Mouse (Mus musculus): ENCODE results near the gene Sox9. TPM values are rescaled to one million over a fixed set of nuclear protein-coding genes. Genes with fewer than 3 reads are reported as not detected.
A peak's percentile ranks its signal among the peaks of the same experiment; 100 is the strongest.

Sox9 gene
- polyA plus RNA-seq, 2 experiments = 70.2 to 98.2 TPM

GRCm38 (mm10) chr11:112796379-112796778 lies 14.4 kb downstream of the Sox9 start:
- Histone ChIP-seq H3K36me3 (ENCODE audit: control insufficient read depth, insufficient read depth, low read length) (no peaks in the 10 kb centered on the region), H3K9ac (ENCODE audit: low read depth, low read length, severe bottlenecking) (no peak overlapping the region), H3K9me3 (ENCODE audit: control insufficient read depth, low read length) (no peaks in the 10 kb centered on the region), H3K27me3 (ENCODE audit: control insufficient read depth, insufficient read depth, low read length) (no peaks in the 10 kb centered on the region), H3K4me3 (replicated peaks; ENCODE audit: low read length) (no peak overlapping the region), H3K4me1 (ENCODE audit: control insufficient read depth, insufficient read depth, low read length) (peaks cover 11% of the 10 kb centered on the region), H3K4me2 (replicated peaks; ENCODE audit: low read depth, low read length, severe bottlenecking) (no peak overlapping the region), H3K27ac (replicated peaks; ENCODE audit: low read depth, low read length) (no peak overlapping the region)
- WGBS = 80% methylated on average over 5 of the region's 5 CpGs
- no peak for ATAC-seq (ENCODE audit: low FRiP score, low read depth)
- DNase-seq (ENCODE audit: low spot score) = no peak
- no peak for TF ChIP-seq POLR2A (IDR thresholded peaks at IDR 0.05; ENCODE audit: borderline replicate concordance, extremely low read depth, insufficient read depth, insufficient read length)

GRCm38 (mm10) chr11:112798831-112799382 lies 16.9 kb downstream of the Sox9 start:
- no peak for TF ChIP-seq POLR2A (IDR thresholded peaks at IDR 0.05; ENCODE audit: borderline replicate concordance, extremely low read depth, insufficient read depth, insufficient read length)
- Histone ChIP-seq H3K4me2 (replicated peaks; ENCODE audit: low read depth, low read length, severe bottlenecking) (0 out of 2 replicates have a peak overlapping the region, but pooled peaks have one; percentile 13), H3K36me3 (ENCODE audit: control insufficient read depth, insufficient read depth, low read length) (no peaks in the 10 kb centered on the region), H3K4me1 (ENCODE audit: control insufficient read depth, insufficient read depth, low read length) (peaks cover 11% of the 10 kb centered on the region), H3K27me3 (ENCODE audit: control insufficient read depth, insufficient read depth, low read length) (no peaks in the 10 kb centered on the region), H3K27ac (replicated peaks; ENCODE audit: low read depth, low read length) (no peak overlapping the region), H3K9me3 (ENCODE audit: control insufficient read depth, low read length) (no peaks in the 10 kb centered on the region), H3K4me3 (replicated peaks; ENCODE audit: low read length) (no peak overlapping the region), H3K9ac (ENCODE audit: low read depth, low read length, severe bottlenecking) (no peak overlapping the region)
- DNase-seq (ENCODE audit: low spot score) = peak; percentile 52
- 37% methylated on average over 13 of the region's 13 CpGs for WGBS
- ATAC-seq (ENCODE audit: low FRiP score, low read depth) = peak; percentile 57

GRCm38 (mm10) chr11:112801189-112801818 lies 19.3 kb downstream of the Sox9 start:
- Histone ChIP-seq H3K4me3 (replicated peaks; ENCODE audit: low read length) (no peak overlapping the region), H3K36me3 (ENCODE audit: control insufficient read depth, insufficient read depth, low read length) (no peaks in the 10 kb centered on the region), H3K4me1 (ENCODE audit: control insufficient read depth, insufficient read depth, low read length) (peaks cover 11% of the 10 kb centered on the region), H3K9ac (ENCODE audit: low read depth, low read length, severe bottlenecking) (no peak overlapping the region), H3K4me2 (replicated peaks; ENCODE audit: low read depth, low read length, severe bottlenecking) (no peak overlapping the region), H3K27me3 (ENCODE audit: control insufficient read depth, insufficient read depth, low read length) (no peaks in the 10 kb centered on the region), H3K27ac (replicated peaks; ENCODE audit: low read depth, low read length) (no peak overlapping the region), H3K9me3 (ENCODE audit: control insufficient read depth, low read length) (no peaks in the 10 kb centered on the region)
- WGBS = 49% methylated on average over 4 of the region's 4 CpGs
- TF ChIP-seq POLR2A (IDR thresholded peaks at IDR 0.05; ENCODE audit: borderline replicate concordance, extremely low read depth, insufficient read depth, insufficient read length) = no peak
- ATAC-seq (ENCODE audit: low FRiP score, low read depth) (no peak), DNase-seq (ENCODE audit: low spot score) (no peak)

GRCm38 (mm10) chr11:112807838-112808506 lies 25.9 kb downstream of the Sox9 start:
- ATAC-seq (ENCODE audit: low FRiP score, low read depth) (no peak), DNase-seq (ENCODE audit: low spot score) (no peak)
- Histone ChIP-seq H3K9me3 (ENCODE audit: control insufficient read depth, low read length) (no peaks in the 10 kb centered on the region), H3K9ac (ENCODE audit: low read depth, low read length, severe bottlenecking) (no peak overlapping the region), H3K36me3 (ENCODE audit: control insufficient read depth, insufficient read depth, low read length) (no peaks in the 10 kb centered on the region), H3K27ac (replicated peaks; ENCODE audit: low read depth, low read length) (no peak overlapping the region), H3K27me3 (ENCODE audit: control insufficient read depth, insufficient read depth, low read length) (no peaks in the 10 kb centered on the region), H3K4me1 (ENCODE audit: control insufficient read depth, insufficient read depth, low read length) (peaks cover 12% of the 10 kb centered on the region; the same call in 1 of the 2 replicates), H3K4me2 (replicated peaks; ENCODE audit: low read depth, low read length, severe bottlenecking) (no peak overlapping the region), H3K4me3 (replicated peaks; ENCODE audit: low read length) (no peak overlapping the region)
- 35% methylated on average over 8 of the region's 8 CpGs for WGBS
- no peak for TF ChIP-seq POLR2A (IDR thresholded peaks at IDR 0.05; ENCODE audit: borderline replicate concordance, extremely low read depth, insufficient read depth, insufficient read length)

- H3K36me3 ChIP-seq (ENCODE audit: control insufficient read depth, insufficient read depth, low read length) = no peaks in the 10 kb centered on the region
- H3K4me3 ChIP-seq (replicated peaks; ENCODE audit: low read length) = peak overlapping the region; percentile 27
- no peak overlapping the region for H3K27ac ChIP-seq (replicated peaks; ENCODE audit: low read depth, low read length)
- no peak overlapping the region for H3K9ac ChIP-seq (ENCODE audit: low read depth, low read length, severe bottlenecking)
- no peaks in the 10 kb centered on the region for H3K9me3 ChIP-seq (ENCODE audit: control insufficient read depth, low read length)
- DNase-seq (ENCODE audit: low spot score) = no peak
- H3K27me3 ChIP-seq (ENCODE audit: control insufficient read depth, insufficient read depth, low read length) = no peaks in the 10 kb centered on the region
- no peak for ATAC-seq (ENCODE audit: low FRiP score, low read depth)
- 2% methylated on average over 17 of the region's 17 CpGs for WGBS
- peaks cover 12% of the 10 kb centered on the region; the same call in 1 of the 2 replicates for H3K4me1 ChIP-seq (ENCODE audit: control insufficient read depth, insufficient read depth, low read length)
- peak overlapping the region; percentile 57 for H3K4me2 ChIP-seq (replicated peaks; ENCODE audit: low read depth, low read length, severe bottlenecking)
- TF ChIP-seq POLR2A (IDR thresholded peaks at IDR 0.05; ENCODE audit: borderline replicate concordance, extremely low read depth, insufficient read depth, insufficient read length) = no peak
Observed at GRCm38 (mm10) chr11:112810447-112811151, 28.6 kb downstream of the Sox9 start.
